In genomic region chr9:107923021-107923420, GRCm38 (mm10) we compare ENCODE assay signal across 9 mouse cellular contexts. TPM values are rescaled to one million over a fixed set of nuclear protein-coding genes. Genes with fewer than 3 reads are reported as not detected.
DNase-seq lines count a peak whose midpoint lies in the region; ATAC-seq and TF ChIP-seq lines count a peak whose summit lies in the region.
"Had no signal": no experiment of that assay in that cellular context is flagged by ENCODE, and none has a peak within 500 bp of the region (broad histone marks: within the 10 kb centered on the region; RNA-seq: fewer than 3 reads in every experiment).

No protein-coding gene starts in this region.

- peak; percentile 52 for TF ChIP-seq CTCF in midbrain, postnatal 0 days (IDR thresholded peaks at IDR 0.05)

- no peak for ATAC-seq in CD4-positive, CD25-positive, alpha-beta regulatory T cell, adult 4 months
- ATAC-seq in midbrain, postnatal 0 days (ENCODE audit: low FRiP score) = no peak
- ATAC-seq in midbrain, embryonic 14.5 days (ENCODE audit: low FRiP score, low TSS enrichment) = no peak
- no peak for ATAC-seq in forebrain, embryonic 12.5 days (ENCODE audit: low FRiP score)

- 26% methylated on average over 7 of the region's 7 CpGs for WGBS in midbrain, postnatal 0 days
- WGBS in midbrain, embryonic 14.5 days = 26% methylated on average over 7 of the region's 7 CpGs
- WGBS in forebrain, embryonic 12.5 days = 33% methylated on average over 7 of the region's 7 CpGs

- peak; percentile 58 for DNase-seq in CD4-positive, CD25-positive, alpha-beta regulatory T cell, adult 2 months (ENCODE audit: low read depth, low spot score)
- DNase-seq in midbrain, postnatal 0 days (ENCODE audit: low spot score) = no peak
- DNase-seq in midbrain, embryonic 14.5 days = no peak
- peak; percentile 48 for DNase-seq in induced T-regulatory cell, adult 2 months (ENCODE audit: low read depth)
- peak; percentile 66 for DNase-seq in lung, postnatal 36 days
- no peak for DNase-seq in natural killer cell, adult 2 months (ENCODE audit: low spot score in 2 of 2)

- no peaks in the 10 kb centered on the region for H3K27me3 ChIP-seq in midbrain, postnatal 0 days (ENCODE audit: insufficient read depth, low read length)
- H3K27me3 ChIP-seq in midbrain, embryonic 14.5 days (ENCODE audit: control insufficient read depth, insufficient read depth, low read length) = no peaks in the 10 kb centered on the region
- H3K27me3 ChIP-seq in forebrain, embryonic 12.5 days = no peaks in the 10 kb centered on the region

- H3K9me3 ChIP-seq in midbrain, postnatal 0 days (ENCODE audit: low read length) = no peaks in the 10 kb centered on the region
- H3K9me3 ChIP-seq in midbrain, embryonic 14.5 days (ENCODE audit: control insufficient read depth, low read length) = no peaks in the 10 kb centered on the region
- H3K9me3 ChIP-seq in forebrain, embryonic 12.5 days = no peaks in the 10 kb centered on the region

- H3K9ac ChIP-seq in midbrain, postnatal 0 days (replicated peaks; ENCODE audit: low read length, poor library complexity, severe bottlenecking) = no peak overlapping the region
- no peak overlapping the region for H3K9ac ChIP-seq in midbrain, embryonic 14.5 days (replicated peaks; ENCODE audit: low read length)
- H3K9ac ChIP-seq in forebrain, embryonic 12.5 days = no peak overlapping the region

- peaks cover 21% of the 10 kb centered on the region; the same call in 1 of the 2 replicates for H3K4me1 ChIP-seq in midbrain, postnatal 0 days (ENCODE audit: insufficient read depth, low read length)
- H3K4me1 ChIP-seq in midbrain, embryonic 14.5 days (ENCODE audit: control insufficient read depth, insufficient read depth, low read length) = peaks cover 26% of the 10 kb centered on the region
- peaks cover 24% of the 10 kb centered on the region for H3K4me1 ChIP-seq in forebrain, embryonic 12.5 days

- no peak overlapping the region for H3K4me2 ChIP-seq in midbrain, postnatal 0 days (ENCODE audit: low read depth, low read length, poor library complexity, severe bottlenecking)
- no peak overlapping the region for H3K4me2 ChIP-seq in midbrain, embryonic 14.5 days (ENCODE audit: low read length)
- no peak overlapping the region for H3K4me2 ChIP-seq in forebrain, embryonic 12.5 days

- 0 out of 2 replicates have a peak overlapping the region, but pooled peaks have one; percentile 12 for H3K27ac ChIP-seq in midbrain, postnatal 0 days (ENCODE audit: low read depth, low read length)
- H3K27ac ChIP-seq in midbrain, embryonic 14.5 days (replicated peaks; ENCODE audit: low read depth, low read length) = no peak overlapping the region
- H3K27ac ChIP-seq in forebrain, embryonic 12.5 days = no peak overlapping the region

- H3K36me3 ChIP-seq in midbrain, postnatal 0 days (ENCODE audit: insufficient read depth, low read length) = no peaks in the 10 kb centered on the region
- H3K36me3 ChIP-seq in midbrain, embryonic 14.5 days (ENCODE audit: control insufficient read depth, insufficient read depth, low read length) = no peaks in the 10 kb centered on the region
- H3K36me3 ChIP-seq in forebrain, embryonic 12.5 days (replicated peaks) = no peaks in the 10 kb centered on the region

- H3K4me3 ChIP-seq in midbrain, postnatal 0 days (ENCODE audit: low read depth, low read length) = no peak overlapping the region
- no peak overlapping the region for H3K4me3 ChIP-seq in midbrain, embryonic 14.5 days (replicated peaks; ENCODE audit: low read depth, low read length)
- no peak overlapping the region for H3K4me3 ChIP-seq in forebrain, embryonic 12.5 days (replicated peaks)
- H3K4me3 ChIP-seq: myocyte had no signal

RNA-seq across cellular contexts. Expression of gene Actl11, which starts 5.2 kb away (rescaled TPM):
- polyA plus RNA-seq in CD4-positive, CD25-positive, alpha-beta regulatory T cell, adult 4 months (2017; shearing (Covaris generic)) = not detected
- total RNA-seq in midbrain, postnatal 0 days (2014; rRNA removed) = 0.05 TPM in 1 of 2 replicates, not detected in the other
- polyA plus RNA-seq in midbrain, postnatal 0 days (2015; fragmentation: Nextera tagmentation; extraction: Ambion mirVana) = not detected in 2 replicates
- polyA plus RNA-seq in midbrain, embryonic 14.5 days (2014; fragmentation: Nextera tagmentation; extraction: Ambion mirVana) = not detected in 2 replicates
- not detected in 2 replicates for polyA plus RNA-seq in forebrain, embryonic 12.5 days (2016; fragmentation: Nextera tagmentation; extraction: Ambion mirVana)
- polyA plus RNA-seq: myocyte had no signal

RNA-seq across cellular contexts. Expression of gene Camkv, which starts 12.5 kb away (rescaled TPM):
- polyA plus RNA-seq in CD4-positive, CD25-positive, alpha-beta regulatory T cell, adult 4 months (2017; shearing (Covaris generic)) = not detected
- total RNA-seq in midbrain, postnatal 0 days (2014; rRNA removed) = 133 and 153 TPM in 2 replicates
- polyA plus RNA-seq in midbrain, postnatal 0 days (2015; fragmentation: Nextera tagmentation; extraction: Ambion mirVana) = 136 and 149 TPM in 2 replicates
- 16.7 and 26.1 TPM in 2 replicates for polyA plus RNA-seq in midbrain, embryonic 14.5 days (2014; fragmentation: Nextera tagmentation; extraction: Ambion mirVana)
- 12.2 and 14.8 TPM in 2 replicates for polyA plus RNA-seq in forebrain, embryonic 12.5 days (2016; fragmentation: Nextera tagmentation; extraction: Ambion mirVana)

RNA-seq across cellular contexts. Expression of gene Mst1r, which starts 16.3 kb away (rescaled TPM):
- polyA plus RNA-seq in CD4-positive, CD25-positive, alpha-beta regulatory T cell, adult 4 months (2017; shearing (Covaris generic)) = not detected
- total RNA-seq in midbrain, postnatal 0 days (2014; rRNA removed) = 1.2 and 1.8 TPM in 2 replicates
- 1.1 and 1.2 TPM in 2 replicates for polyA plus RNA-seq in midbrain, postnatal 0 days (2015; fragmentation: Nextera tagmentation; extraction: Ambion mirVana)
- polyA plus RNA-seq in midbrain, embryonic 14.5 days (2014; fragmentation: Nextera tagmentation; extraction: Ambion mirVana) = 0.58 and 0.82 TPM in 2 replicates
- 1.3 and 1.8 TPM in 2 replicates for polyA plus RNA-seq in forebrain, embryonic 12.5 days (2016; fragmentation: Nextera tagmentation; extraction: Ambion mirVana)

RNA-seq across cellular contexts. Expression of gene Traip, which starts 26.9 kb away (rescaled TPM):
- 1 to 10 TPM; 2.4 to 5.1 TPM for polyA plus RNA-seq in CD4-positive, CD25-positive, alpha-beta regulatory T cell, adult 4 months (2017; shearing (Covaris generic))
- 9.0 and 11.4 TPM in 2 replicates for total RNA-seq in midbrain, postnatal 0 days (2014; rRNA removed)
- 11.6 and 12.0 TPM in 2 replicates for polyA plus RNA-seq in midbrain, postnatal 0 days (2015; fragmentation: Nextera tagmentation; extraction: Ambion mirVana)
- polyA plus RNA-seq in midbrain, embryonic 14.5 days (2014; fragmentation: Nextera tagmentation; extraction: Ambion mirVana) = 10.3 and 10.4 TPM in 2 replicates
- 30.6 and 32.3 TPM in 2 replicates for polyA plus RNA-seq in forebrain, embryonic 12.5 days (2016; fragmentation: Nextera tagmentation; extraction: Ambion mirVana)

RNA-seq across cellular contexts. Expression of gene Mon1a, which starts 35.1 kb away (rescaled TPM):
- 10 to 100 TPM; 12.8 to 15.4 TPM for polyA plus RNA-seq in CD4-positive, CD25-positive, alpha-beta regulatory T cell, adult 4 months (2017; shearing (Covaris generic))
- 23.9 and 24.9 TPM in 2 replicates for total RNA-seq in midbrain, postnatal 0 days (2014; rRNA removed)
- 16.7 and 18.1 TPM in 2 replicates for polyA plus RNA-seq in midbrain, postnatal 0 days (2015; fragmentation: Nextera tagmentation; extraction: Ambion mirVana)
- 21.8 and 25.5 TPM in 2 replicates for polyA plus RNA-seq in midbrain, embryonic 14.5 days (2014; fragmentation: Nextera tagmentation; extraction: Ambion mirVana)
- 16.0 and 17.7 TPM in 2 replicates for polyA plus RNA-seq in forebrain, embryonic 12.5 days (2016; fragmentation: Nextera tagmentation; extraction: Ambion mirVana)

Comparison
In these comparisons a context has a peak if more than half of its experiments do, and no peak if none do; other contexts are left out.
1. DNase-seq: peak in CD4-positive, CD25-positive, alpha-beta regulatory T cell, adult 2 months (single experiment), induced T-regulatory cell, adult 2 months (single experiment) and lung, postnatal 36 days (single experiment); none in midbrain, postnatal 0 days (single experiment), midbrain, embryonic 14.5 days (single experiment) and natural killer cell, adult 2 months (0 of 2).
2. RNA of gene Camkv, which starts 12.5 kb away (polyA plus RNA-seq): 136 to 149 TPM in midbrain, postnatal 0 days, 16.7 to 26.1 TPM in midbrain, embryonic 14.5 days and 12.2 to 14.8 TPM in forebrain, embryonic 12.5 days; not detected in CD4-positive, CD25-positive, alpha-beta regulatory T cell, adult 4 months; every median in the first group is over 10 times any median in the second.